Mouse (Mus musculus): Measurements from ENCODE around the gene Rufy4.

- TF ChIP-seq POLR2A (IDR thresholded peaks at IDR 0.05; ENCODE audit: control insufficient read depth, low read depth, low read length), result no peak
- no peak for TF ChIP-seq CTCF (IDR thresholded peaks at IDR 0.05; ENCODE audit: control insufficient read depth, insufficient read depth, insufficient replicate concordance, low read depth, low read length)
These were observed 40.6 kb upstream of the Rufy4 start for GRCm38 (mm10) chr1:74084752-74085151.
